Mouse (Mus musculus) left cerebral cortex, adult 11 months (tissue): ENCODE measurements around the gene Ankrd60.

ENCODE experiments used
- DNase-seq: peaks from one replicate; pipeline ENCODE4 v3.0.0; 2022; ENCODE audit warnings: low spot score

Ankrd60 gene

GRCm38 (mm10) chr2:173584361-173584760 is 6.2 kb upstream of the Ankrd60 start:
- DNase-seq = no peak

- DNase-seq = no peak
Measured at GRCm38 (mm10) chr2:173583455-173583854, 5.3 kb upstream of the Ankrd60 start.

- DNase-seq = no peak
Measured at GRCm38 (mm10) chr2:173582903-173583302, 4.7 kb upstream of the Ankrd60 start.

GRCm38 (mm10) chr2:173581096-173581495 is 2.9 kb upstream of the Ankrd60 start:
- DNase-seq = no peak

GRCm38 (mm10) chr2:173578595-173578994 is 430 bp upstream of the Ankrd60 start:
- DNase-seq = no peak

GRCm38 (mm10) chr2:173564179-173564578 is 14.0 kb downstream of the Ankrd60 start:
- DNase-seq = no peak

- DNase-seq = no peak
Measured at GRCm38 (mm10) chr2:173563336-173563735, 14.8 kb downstream of the Ankrd60 start.

GRCm38 (mm10) chr2:173561851-173562442 is 16.2 kb downstream of the Ankrd60 start:
- peak; percentile 53 for DNase-seq

- DNase-seq = no peak
Measured at GRCm38 (mm10) chr2:173558754-173559396, 19.3 kb downstream of the Ankrd60 start.

GRCm38 (mm10) chr2:173553863-173554262 is 24.3 kb downstream of the Ankrd60 start:
- no peak for DNase-seq

- DNase-seq = no peak
Measured at GRCm38 (mm10) chr2:173550681-173551080, 27.5 kb downstream of the Ankrd60 start.

- no peak for DNase-seq
Measured at GRCm38 (mm10) chr2:173549236-173549635, 28.9 kb downstream of the Ankrd60 start.

GRCm38 (mm10) chr2:173545992-173546703 is 32.0 kb downstream of the Ankrd60 start:
- DNase-seq = peak; percentile 50

GRCm38 (mm10) chr2:173542716-173543115 is 35.4 kb downstream of the Ankrd60 start:
- DNase-seq = no peak

GRCm38 (mm10) chr2:173541748-173542147 is 36.4 kb downstream of the Ankrd60 start:
- no peak for DNase-seq

- no peak for DNase-seq
Measured at GRCm38 (mm10) chr2:173539781-173540180, 38.4 kb downstream of the Ankrd60 start.

GRCm38 (mm10) chr2:173535886-173536285 is 42.3 kb downstream of the Ankrd60 start:
- DNase-seq = no peak

- no peak for DNase-seq
Measured at GRCm38 (mm10) chr2:173535390-173535789, 42.8 kb downstream of the Ankrd60 start.

GRCm38 (mm10) chr2:173534581-173534980 is 43.6 kb downstream of the Ankrd60 start:
- no peak for DNase-seq

GRCm38 (mm10) chr2:173532711-173533462 is 45.3 kb downstream of the Ankrd60 start:
- no peak for DNase-seq

- no peak for DNase-seq
Measured at GRCm38 (mm10) chr2:173528493-173528892, 49.7 kb downstream of the Ankrd60 start.

- no peak for DNase-seq
Measured at GRCm38 (mm10) chr2:173522376-173522775, 55.8 kb downstream of the Ankrd60 start, which contains the start of gene 1700021F07Rik. Gene 1700021F07Rik, plus strand, starts transcription at chr2:173522586.
